Mouse (Mus musculus): ENCODE measurements around the gene Med22.

DNA sequence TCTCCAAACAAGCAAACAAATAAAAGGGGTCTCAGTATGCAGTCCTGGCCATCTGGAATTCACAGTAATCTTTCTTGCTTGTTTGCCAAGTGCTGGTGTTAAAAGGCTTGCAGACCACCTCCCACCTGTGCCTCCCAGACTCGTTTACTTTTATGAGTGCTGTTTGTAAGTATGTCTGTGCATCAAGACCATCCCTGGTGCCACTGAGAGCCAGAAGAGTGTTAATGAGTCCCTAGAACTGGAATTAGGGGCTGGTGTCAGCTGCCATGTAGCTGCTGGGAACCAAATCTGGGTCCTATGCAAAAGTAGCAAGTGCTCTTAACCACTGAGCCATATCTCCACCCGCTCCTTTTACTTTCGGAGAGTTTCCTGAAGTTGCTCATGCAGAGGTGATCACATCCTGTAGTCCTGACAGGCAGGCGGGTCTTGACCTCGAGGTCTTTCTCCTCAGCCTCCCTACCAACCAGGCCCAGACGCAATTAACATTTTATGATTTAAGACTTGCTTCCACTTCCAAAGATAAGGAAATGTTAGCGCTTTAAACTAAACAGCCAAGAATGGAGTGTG is 8.6 kb downstream of the Med22 start:
- TF ChIP-seq CTCF (IDR thresholded peaks at IDR 0.05; ENCODE audit: borderline replicate concordance, insufficient read depth, low read length) (no peak), POLR2A (IDR thresholded peaks at IDR 0.05; ENCODE audit: low read depth, low read length) (no peak)

Data from embryonic fibroblast, embryonic 13.5 days (primary cell).